Mouse (Mus musculus) adrenal gland, postnatal 4 days (tissue): ENCODE data around the gene Rfng. TPM values are rescaled to one million over a fixed set of nuclear protein-coding genes. Genes with fewer than 3 reads are reported as not detected.
"Not testable (repeated sequence)": the region's sequence is repeated elsewhere in the genome, so short reads cannot be mapped to it uniquely, and the experiment has no call there.

Experiments used
- DNase-seq, 2 experiments: peaks; one replicate each; pipeline ENCODE4 v3.0.0; 2021 to 2022; ENCODE audit warnings: low spot score in 2 of 2, mixed read lengths in 2 of 2
- total RNA-seq, 2 experiments: library from RNA; stranded (reverse); gene quantifications; 2 replicates each; pipeline ENCODE4 v1.2.3; 2021

Rfng gene
- total RNA-seq, 2 experiments from 2014 or later = 18.9 to 22.7 TPM

DNA sequence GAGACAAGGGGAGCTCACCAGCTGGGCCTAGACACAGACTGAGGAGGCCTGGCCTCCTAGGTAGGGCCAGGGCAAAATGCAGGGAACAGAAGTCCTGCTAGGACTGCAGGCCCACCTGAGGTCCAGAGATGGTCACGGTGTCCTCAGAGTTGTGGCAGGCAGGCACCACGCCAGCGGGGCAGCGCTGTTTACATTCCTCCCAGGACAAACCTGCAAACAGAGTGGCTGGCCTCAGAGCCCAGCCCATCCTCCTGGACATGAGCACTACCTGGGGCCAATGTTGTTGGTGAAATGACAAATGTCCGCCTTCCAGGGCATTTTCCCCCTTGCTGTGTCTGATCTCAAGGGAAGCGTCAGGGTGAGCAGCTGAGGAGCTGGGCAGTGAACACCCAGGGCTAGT, 33.4 kb upstream of the Rfng start:
- no peak for DNase-seq

DNA sequence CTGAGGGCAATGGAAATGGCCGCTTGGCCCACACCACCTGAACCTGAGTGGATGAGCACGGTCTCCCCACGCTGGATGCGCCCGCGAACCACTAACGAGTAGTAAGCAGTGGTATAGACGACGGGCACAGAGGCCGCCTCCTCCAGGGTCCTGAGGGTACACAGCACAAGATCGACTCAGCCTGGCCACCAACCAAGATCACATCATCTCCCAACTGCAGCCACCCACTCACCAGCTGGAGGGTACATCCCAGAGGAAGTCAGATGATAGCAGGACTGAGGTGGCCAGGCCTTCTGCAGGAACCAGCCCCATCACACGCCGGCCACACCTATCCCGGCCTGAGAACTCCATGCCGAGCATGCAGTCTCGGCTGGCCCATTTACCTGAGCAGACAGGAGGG, 28.1 kb upstream of the Rfng start:
- DNase-seq = no peak

DNA sequence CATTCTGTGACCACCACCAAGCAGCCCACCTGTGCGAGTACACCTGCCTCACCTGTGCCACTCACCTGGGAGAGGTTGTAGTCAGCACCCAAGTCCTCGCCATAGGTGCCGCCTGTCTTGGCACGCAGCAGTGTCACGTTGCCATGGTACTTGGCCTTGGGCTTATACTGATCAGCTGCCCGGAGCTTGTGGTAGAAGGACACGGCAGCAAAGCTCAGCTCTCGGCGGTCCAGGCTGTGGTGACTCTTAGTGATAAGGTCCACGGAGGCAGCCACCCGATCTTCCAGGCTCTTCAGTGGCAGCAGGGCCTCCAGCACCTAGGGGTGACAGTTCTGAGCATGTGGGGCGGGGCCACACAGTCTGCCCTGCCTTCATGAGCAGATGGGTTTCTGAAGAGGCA, 24.0 kb upstream of the Rfng start:
- DNase-seq = no peak

DNA sequence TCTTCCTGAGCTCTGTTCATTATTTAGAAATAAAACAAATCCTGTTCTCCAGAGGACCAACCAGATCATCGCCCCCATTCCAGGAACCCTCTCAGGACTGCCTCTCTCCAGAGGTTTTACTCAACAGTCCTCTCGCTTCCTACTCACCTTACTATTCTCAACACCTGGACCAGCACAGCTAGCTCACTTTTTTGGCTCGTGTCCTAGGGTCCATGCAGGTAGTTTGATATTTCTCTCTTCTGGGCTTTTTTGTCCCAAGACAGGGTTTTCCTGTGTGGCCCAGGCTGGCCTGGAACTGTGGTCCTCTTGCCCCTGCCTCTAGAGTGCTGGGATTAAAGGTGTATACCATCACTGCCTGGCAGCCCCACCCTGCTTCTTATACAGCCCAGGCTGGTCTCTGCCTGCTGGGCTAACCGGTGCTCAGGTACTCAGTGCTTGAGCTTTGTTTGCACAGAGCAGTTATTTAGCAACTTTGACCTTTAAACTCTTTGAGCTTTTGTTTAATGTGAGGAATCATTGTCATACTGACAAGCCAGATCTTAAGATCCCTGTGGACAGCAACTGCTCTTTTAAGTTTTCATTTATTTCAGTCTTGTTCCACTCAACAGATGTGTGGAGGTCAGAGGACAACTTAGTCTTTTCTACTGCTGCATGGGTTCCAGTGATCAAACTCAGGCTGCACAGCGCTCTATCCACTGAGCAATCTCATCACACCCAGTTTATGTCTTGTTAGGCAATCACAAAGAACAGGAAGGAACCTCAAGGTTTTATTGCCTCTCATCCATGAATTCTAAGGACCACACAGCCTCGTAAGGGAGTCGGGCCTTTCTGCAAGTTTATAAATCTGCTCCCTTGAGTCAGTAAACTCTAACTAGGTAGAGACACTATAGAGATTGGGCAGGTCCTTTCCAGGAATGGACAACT, 21.6 kb upstream of the Rfng start:
- no peak for DNase-seq

DNA sequence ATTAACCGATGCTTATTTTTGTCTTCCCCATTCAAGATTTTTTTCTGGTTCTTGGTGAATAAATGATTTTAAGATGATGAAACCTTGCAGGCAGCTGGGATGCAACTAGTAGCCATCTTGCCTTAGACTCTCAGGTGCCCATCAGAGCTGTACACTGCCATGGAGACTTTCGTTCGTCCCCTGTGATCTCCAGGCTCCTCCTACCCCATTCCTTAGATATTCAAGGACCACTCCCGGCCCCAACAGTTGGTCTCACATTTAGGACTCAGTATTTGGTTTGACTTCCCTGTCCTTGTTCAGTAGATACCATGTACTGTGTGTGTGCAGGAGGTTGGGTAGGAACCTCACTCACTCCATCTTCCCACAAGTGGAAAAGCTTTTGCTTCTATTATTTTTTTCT, 20.8 kb upstream of the Rfng start:
- DNase-seq = no peak

DNA sequence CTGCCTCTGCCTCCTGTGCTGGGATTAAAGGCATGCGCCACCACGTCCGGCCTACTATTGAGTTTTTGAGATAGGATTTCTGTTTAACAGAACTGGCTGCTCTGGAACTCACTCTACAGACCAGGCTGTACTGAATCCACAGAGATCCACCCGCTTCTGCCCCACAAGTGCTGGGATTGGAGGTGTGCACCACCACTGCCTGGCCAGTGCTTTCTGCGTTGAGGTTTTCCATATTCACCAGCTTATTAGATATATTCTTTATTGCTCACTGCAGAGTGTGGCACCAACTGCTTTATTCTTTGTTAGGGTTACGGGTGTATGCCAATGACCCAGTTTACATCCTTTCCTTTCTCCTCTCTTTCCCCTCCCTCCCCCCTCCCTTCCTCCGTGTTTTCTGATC, 20.3 kb upstream of the Rfng start:
- no peak for DNase-seq

DNA sequence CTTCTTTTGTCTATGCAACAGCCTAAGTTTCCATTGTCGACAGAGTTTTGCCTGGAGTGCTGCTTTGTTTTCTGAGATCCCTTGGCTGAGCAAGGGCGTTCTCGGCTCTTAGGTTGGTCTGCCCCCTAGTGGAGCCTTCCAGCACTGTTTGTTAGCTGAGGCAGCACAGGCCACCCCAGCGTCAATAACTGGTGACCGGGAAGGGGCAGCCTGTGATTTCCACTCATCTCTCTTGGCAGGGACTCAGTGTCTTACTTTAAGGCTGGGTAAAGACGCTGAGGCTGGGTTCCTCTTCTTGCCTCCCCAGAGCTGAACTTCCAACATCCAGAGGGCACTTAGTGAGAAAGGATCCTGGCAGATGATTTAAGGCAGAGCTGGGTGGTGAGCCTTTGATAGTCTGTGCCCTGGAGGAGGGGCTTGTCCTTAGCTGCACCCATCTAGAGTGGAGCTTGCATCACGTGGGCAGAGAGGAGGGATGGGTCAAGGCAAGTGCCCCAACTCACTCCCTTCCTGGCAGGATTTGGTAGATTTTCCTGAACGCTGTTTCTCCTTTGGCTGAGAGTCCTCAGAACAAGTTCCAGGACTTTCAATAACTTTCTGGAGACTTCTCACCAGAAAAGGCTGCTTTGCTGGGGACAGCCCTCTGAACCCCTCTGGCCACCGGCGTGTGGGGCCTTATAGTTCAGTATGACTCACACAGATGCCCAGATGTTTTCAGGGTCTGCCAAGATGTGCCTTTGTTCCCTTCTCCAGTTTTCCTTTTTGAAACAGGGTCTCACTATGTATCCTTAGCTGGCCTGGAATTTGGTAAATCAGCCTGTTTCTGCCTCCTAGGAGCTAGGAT, 16.3 kb upstream of the Rfng start:
- DNase-seq = peak; percentile 56 to 88

DNA sequence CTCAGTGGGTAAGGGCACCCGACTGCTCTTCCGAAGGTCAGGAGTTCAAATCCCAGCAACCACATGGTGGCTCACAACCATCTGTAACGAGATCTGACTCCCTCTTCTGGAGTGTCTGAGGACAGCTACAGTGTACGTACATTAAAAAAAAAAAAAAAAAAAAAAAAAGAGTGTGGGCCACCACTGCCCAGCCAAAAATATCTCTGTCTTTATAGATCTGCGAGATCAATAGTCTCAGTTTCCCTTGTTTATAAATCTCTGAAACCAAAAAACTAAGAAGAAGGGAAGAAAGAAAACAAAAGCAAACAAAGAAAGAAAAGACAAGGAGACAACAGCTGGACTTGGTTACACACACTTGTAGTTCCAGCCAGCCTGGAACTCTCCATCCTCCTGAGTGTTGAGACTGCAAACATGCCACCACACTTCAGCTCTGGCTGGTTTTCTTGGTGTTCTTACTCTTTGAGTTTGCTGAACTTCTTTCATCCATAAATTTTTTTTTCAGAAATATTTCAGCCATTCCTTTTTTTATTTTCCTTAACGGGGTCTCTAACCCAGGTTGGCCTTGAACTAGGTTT, 15.4 kb upstream of the Rfng start:
- DNase-seq = no peak

DNA sequence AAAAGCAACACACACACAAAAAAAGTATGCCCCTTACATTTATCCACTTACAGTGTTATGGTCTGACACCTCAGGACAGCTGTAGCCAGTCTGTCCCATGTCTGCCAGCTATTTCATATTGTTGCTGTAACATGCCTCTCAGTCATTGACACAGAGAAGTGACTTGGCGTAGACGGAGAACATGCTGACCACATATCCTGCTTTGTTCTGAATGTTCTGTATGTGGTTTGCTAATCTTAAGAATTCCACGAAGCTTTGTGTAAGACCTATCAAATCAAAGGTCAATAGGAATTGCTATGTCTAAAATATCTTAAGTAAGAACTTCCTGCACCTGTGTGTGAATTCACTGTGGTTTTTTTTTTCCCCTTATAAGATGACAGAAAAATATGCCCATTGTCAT, 14.2 kb upstream of the Rfng start:
- DNase-seq = no peak

DNA sequence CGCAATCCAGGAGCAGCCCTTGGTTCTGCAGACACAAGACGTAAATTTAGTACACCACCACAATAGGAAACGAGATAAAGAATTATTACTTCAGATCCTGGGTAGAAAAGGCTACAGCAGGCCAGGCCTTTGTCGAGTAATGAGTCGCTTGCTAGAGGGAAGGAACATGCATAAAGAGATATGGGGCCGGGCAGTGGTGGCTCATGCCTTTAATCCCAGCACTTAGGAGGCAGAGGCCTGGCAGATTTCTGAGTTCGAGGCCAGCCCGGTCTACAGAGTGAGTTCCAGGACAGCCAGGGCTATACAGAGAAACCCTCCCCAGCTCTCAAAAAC, 12.6 kb upstream of the Rfng start:
- DNase-seq = no peak

DNA sequence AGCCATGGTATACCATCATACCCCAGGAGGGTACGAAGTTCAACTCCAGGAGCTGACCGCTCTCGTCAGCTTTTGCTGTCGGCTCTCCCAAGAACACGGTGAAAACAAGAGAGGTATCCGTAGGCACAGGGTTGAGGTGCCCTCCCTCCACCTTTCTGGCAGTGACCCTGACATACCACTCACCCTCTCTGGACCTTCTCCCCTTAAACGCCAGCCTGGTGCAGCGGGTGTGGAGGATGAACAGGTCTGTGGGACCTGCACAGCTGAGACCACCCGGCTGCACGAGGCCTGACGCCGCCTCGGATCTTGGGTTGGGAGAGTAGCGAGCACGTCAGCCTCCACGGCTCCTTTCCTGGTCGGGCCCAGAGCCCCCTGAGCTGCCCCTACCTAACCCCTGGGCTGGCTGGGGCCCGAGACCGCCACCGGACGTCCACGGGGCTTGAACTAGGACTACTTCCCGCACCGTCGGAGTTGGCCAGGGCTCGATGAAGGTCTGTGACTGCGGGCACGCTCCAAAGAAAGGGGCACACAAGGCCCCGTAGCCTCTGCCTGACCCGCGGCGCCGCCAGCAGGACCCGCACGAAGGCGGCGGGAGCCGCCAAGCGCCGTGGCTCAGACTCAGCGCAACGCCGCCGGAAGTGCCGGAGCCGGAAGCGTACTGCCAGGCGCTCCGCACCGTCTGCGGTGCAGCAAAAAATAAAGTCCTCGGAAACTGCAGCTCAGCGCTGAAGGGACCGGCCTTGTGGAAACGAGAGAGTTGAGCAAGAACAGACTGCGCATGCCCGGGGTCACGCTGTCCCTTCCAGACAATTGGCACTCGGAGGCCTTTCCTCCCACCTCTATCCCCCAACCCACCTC, 12.0 kb upstream of the Rfng start, which contains the start of gene Dus1l:
Gene Dus1l, minus strand, starts transcription at position 648 of the 858 bp plus-strand sequence.
- DNase-seq = peak; percentile 92 to 94

DNA sequence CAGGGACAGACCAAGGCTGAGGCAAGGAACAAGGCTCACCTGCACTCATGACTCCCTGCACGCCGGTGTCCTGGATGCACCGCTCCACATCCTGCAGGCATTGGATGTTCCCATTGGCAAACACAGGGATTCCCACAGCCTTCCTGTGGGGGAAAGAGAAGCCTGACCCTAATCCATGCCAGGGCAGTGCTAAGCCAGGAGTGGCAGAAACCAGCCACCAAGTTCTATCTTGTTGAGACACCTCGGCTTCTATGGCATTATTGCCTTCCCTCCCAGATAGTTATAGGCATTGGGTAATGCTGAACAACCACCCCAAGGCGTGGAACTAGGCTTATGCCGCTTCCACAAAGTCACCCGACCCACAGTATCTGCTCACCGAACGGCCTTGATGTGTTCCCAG, 8.6 kb upstream of the Rfng start:
- DNase-seq = no peak

DNA sequence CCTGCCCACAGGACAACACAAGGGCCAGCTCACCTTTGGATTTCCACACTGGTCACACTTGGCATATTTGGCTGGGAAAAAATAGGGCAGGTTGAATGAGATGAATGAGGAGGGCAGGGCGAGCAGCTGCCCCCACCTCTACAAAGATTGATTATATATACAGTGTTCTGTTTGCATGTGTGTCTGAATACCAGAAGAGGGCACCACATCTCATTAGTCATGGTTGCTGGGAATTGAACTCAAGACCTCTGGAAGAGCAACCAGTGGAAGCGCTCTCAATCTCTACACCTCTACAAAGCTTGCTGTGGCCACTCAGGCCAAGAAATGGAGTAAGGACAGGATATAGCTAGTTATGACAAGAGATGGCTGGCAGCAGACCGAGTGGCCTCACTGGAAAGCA, 5.8 kb upstream of the Rfng start:
- no peak for DNase-seq

DNA sequence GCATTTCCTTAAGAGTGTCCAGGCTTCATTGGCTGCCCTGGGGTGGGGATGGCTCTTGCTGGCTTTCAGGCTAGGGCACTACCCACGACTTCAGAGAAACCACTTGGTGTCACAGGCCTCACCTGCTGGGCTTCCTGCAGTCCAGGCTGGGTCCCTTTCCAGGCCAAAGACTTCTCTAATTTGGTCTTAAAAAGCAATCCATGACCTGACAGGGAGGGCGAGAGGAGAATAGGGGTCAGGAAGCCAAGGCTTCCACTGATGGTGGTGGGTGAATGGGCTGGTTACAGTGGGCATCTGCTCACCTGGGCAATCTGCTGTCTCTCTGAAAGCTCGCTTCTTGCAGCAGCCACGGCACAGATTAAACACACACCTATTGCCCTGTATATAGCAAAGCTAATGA, 5.3 kb upstream of the Rfng start:
- DNase-seq = no peak

DNA sequence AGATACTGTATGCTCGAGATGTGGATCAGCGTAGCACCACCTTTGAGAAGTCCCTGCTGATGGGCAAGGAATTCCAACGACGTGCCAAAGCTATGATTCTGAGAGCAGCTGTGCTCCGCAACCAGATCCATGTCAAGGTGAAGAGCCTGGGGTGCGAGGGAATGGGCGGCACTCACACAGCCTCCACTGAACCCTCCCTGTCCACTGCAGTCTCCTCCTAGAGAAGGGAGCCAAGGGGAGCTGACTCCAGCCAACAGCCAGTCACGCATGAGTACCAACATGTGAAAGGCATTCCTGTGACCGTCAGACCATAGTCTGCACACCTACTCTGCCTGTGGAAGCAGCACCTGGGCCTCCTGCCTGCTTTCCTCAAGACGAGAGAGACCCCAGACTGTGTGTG, 4.5 kb upstream of the Rfng start:
- DNase-seq = not testable (repeated sequence)

DNA sequence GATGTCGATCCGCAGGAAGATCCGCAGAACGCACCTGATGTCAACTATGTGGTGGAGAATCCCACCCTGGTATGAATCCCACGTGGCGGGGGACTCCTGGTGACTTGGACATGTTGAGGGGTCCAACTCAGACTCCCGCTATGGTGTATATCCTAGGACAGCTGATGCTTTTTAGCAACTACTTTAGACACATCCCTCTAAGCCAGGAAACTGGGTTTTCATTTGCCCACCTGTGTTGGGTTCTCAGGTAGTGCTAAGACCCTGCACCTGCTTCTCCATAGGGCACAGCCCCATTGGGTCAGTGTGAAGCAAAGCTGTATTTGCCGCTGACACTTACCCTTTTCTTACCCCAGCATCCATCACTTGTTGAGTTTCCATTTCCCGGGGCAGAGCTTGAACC, 1.1 kb upstream of the Rfng start:
- no peak for DNase-seq

DNA sequence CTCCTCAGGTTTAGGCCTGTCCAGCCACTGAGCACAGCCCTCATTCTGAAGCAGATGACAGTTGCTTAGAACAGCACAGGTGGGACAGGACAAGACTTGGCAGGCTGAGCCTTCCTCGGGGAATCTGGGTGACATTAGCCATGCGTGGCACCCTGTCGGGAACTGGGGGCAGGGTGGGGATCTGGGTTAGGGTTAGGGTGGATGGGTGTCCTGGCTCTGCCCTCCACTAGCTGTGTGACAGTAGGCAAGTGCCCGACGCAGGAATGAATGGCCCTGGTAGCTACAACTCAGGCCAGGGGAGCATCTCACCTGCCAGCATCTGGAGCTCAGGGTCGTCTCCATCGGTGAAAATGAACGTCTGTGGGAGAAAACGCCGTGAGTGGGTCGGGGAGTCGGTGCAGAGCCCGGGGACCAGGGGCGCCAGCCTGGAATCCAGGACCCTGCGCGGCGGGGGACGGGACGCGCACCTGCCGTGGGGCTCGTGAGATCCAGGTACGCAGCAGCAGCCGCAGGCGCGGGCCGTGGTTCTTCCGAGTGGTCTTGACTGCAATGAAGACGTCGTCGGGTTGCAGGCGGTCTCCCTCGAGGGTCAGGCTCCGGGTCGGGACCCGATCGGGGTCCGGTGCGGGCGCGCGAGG, 462 bp downstream of the Rfng start:
- no peak for DNase-seq

DNA sequence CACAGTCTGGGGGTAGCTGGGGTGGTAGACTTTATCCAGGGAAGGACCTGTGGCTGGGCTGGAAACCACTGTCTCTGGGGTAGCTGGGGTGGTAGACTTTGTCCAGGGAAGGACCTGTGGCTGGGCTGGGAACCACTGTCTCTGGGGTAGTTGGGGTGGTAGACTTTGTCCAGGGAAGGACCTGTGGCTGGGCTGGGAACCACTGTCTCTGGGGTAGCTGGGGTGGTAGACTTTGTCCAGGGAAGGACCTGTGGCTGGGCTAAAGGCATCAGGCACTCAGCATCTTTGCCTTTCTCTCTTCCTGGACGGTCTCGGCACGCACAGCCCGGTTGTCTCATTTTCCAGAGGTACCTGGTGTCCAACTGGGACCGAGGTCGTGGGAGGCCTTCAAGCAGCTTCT, 2.6 kb downstream of the Rfng start:
- not testable (repeated sequence) for DNase-seq

DNA sequence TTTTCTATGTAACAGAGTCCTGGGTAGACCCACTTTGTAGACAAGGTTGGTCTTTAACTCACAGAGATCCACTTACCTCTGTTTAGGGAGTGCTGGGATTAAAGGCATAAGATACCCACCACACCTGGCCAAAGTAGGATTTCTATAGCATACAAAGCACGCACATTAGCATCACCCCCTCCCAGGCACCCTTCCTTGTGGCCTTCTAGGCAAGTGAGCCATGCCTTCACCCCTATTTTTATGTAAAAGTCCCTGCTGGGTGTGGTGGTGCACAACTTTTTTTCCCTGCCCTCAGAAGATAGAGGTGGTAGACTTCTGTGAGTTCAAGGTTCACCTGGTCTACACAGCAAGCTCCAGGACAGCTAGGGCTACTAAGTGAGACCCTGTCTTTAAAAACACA, 4.1 kb downstream of the Rfng start:
- DNase-seq = no peak

DNA sequence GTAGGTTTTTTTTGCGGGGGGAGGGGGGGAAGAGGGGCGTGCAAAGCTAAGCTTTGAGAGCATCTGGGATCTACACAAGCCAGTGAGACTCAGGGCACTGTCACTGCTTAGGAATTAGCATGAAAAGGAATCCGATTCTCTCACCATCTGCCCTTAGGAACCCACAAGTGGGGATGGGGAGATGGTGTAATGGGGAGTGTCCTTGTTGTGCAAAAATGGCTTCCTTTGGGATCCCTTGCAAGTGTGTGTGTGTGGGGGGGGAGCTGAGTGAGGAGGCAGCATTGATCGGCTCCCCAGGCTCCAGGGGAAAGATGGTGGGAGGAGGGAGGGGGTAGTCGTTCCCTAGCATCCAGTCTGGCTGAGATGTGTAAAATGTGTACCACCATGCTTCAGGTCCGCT, 6.9 kb downstream of the Rfng start:
- no peak for DNase-seq
